Mouse (Mus musculus) forebrain, postnatal 0 days (tissue): ENCODE measurements around the gene Socs1. TPM values are rescaled to one million over a fixed set of nuclear protein-coding genes. Genes with fewer than 3 reads are reported as not detected.

Experiments
- ATAC-seq: fragments of 200-750 bp; cut with Nextera tagmentation; 2 replicates; pipeline ENCODE4 v1.8.0; 2017; ENCODE audit warnings: mild to moderate bottlenecking, moderate library complexity
- DNase-seq: peaks from one replicate; pipeline ENCODE4 v3.0.0-alpha.2; 2015
- H3K27ac ChIP-seq: fragments of 300-500 bp; sonication (generic); 2 replicates; pipeline ENCODE4 v1.5.1; 2014; ENCODE audit warnings: low read depth, mild to moderate bottlenecking, antibody characterized with exemption, low read length, moderate library complexity, mixed read lengths
- H3K27me3 ChIP-seq: fragments of 300-500 bp; sonication (generic); 2 replicates; pipeline ENCODE4 v1.6.1; 2014; ENCODE audit warnings: mild to moderate bottlenecking, low read length, mixed read lengths; ENCODE audit not compliant: insufficient read depth
- H3K36me3 ChIP-seq: fragments of 300-500 bp; sonication (generic); 2 replicates; pipeline ENCODE4 v1.6.1; 2014; ENCODE audit warnings: mild to moderate bottlenecking, moderate library complexity; ENCODE audit not compliant: insufficient read depth
- H3K4me1 ChIP-seq: fragments of 300-500 bp; sonication (generic); 2 replicates; pipeline ENCODE4 v1.6.1; 2014; ENCODE audit warnings: antibody characterized with exemption; ENCODE audit not compliant: insufficient read depth
- H3K4me2 ChIP-seq: fragments of 300-500 bp; sonication (generic); 2 replicates; pipeline ENCODE4 v1.6.1; 2014; ENCODE audit warnings: low read depth, mild to moderate bottlenecking, moderate library complexity
- H3K4me3 ChIP-seq: fragments of 300-500 bp; sonication (generic); 2 replicates; pipeline ENCODE4 v1.5.1; 2014; ENCODE audit warnings: low read depth, low read length, mixed read lengths
- H3K9ac ChIP-seq: fragments of 300-500 bp; sonication (generic); 2 replicates; pipeline ENCODE4 v1.6.1; 2014; ENCODE audit warnings: mild to moderate bottlenecking
- H3K9me3 ChIP-seq: fragments of 300-500 bp; sonication (generic); 2 replicates; pipeline ENCODE4 v1.6.1; 2016; ENCODE audit warnings: low read length
- CTCF ChIP-seq: sonication (generic); IDR thresholded peaks from 2 replicates; pipeline ENCODE4 v1.5.1; 2016; ENCODE audit warnings: antibody characterized with exemption, control low read depth, low read depth
- WGBS: fragments of 180-500 bp; shearing (Covaris S2); extraction: QIAGEN DNeasy Blood & Tissue Kit; methylation state at CpG from one replicate; pipeline ENCODE4 v1.1.7; 2014; 5-methylcytosine and 5-hydroxymethylcytosine counted together
- polyA plus RNA-seq: library from polyadenylated mRNA; unstranded; fragments of >200 nt; fragmentation: Nextera tagmentation; extraction: Ambion mirVana; gene quantifications from 2 replicates; pipeline ENCODE4 v1.2.1, GENCODE M21; 2015
- total RNA-seq: library from RNA; depleted of rRNA; stranded (reverse); fragments of >200 nt; gene quantifications from 2 replicates; pipeline ENCODE4 v1.2.3, GENCODE M21; 2014; rRNA removed

Socs1 gene
- total and polyA plus RNA-seq, 2 experiments from 2014 or later: 2.6 to 4.0 TPM

DNA sequence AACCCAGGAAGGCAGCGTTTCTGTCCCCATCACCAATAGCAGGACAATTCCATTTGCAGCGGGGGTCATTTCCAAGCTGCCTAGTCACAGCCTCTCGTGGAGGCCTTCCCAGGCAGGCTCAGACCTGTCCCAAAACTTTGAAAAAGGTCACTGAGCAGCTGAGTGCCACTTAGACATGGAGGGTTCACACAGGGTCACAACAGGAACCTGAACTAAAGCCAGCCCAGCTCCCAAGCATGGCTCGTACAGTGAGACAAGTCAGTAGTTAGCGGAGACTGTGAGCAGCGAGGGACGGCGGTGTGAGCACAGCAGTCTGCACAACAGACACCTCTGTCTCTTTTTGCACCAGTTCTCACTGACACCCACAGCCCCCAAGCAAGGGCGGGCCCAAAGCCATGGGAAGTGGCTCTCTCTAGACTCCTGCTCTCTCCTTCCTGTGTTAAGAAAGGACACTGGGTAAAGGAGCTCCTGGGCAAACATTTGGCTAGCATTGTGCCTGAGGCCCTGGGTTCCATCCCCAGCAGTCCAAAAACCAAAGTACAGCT, 45.4 kb downstream of the Socs1 start:
- DNase-seq (no peak), ATAC-seq (no peak)
- 79% methylated on average over 9 of the region's 9 CpGs for whole genome bisulfite sequencing
- H3K4me1 ChIP-seq: no peaks in the 10 kb centered on the region
- H3K9me3 ChIP-seq: no peaks in the 10 kb centered on the region
- H3K27ac ChIP-seq: no peak overlapping the region
- no peak overlapping the region for H3K9ac ChIP-seq
- H3K4me3 ChIP-seq: no peak overlapping the region
- TF ChIP-seq CTCF: no peak
- no peaks in the 10 kb centered on the region for H3K27me3 ChIP-seq
- no peaks in the 10 kb centered on the region for H3K36me3 ChIP-seq
- H3K4me2 ChIP-seq: no peak overlapping the region

DNA sequence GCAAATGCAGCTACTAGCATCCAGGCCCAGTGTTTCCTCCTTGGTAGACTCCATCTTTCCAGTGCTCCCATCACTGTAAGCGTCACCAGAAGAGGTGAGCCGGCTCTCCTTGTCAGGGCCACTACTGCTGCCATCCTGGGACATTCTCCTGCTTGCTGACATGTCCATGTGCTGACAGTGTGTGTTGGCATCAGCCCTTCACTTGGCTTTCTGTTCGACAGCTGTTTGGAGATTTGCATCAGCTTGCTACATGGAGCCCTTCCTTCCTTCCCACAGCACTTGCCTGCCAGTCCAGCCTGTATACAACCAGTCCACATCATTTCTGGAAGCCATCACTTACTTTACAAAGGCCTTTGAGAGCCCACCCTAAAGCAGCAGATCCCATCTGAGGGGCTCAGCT, 46.5 kb downstream of the Socs1 start:
- ATAC-seq: no peak
- 87% methylated on average over 3 of the region's 3 CpGs for WGBS
- H3K4me1 ChIP-seq: no peaks in the 10 kb centered on the region

DNA sequence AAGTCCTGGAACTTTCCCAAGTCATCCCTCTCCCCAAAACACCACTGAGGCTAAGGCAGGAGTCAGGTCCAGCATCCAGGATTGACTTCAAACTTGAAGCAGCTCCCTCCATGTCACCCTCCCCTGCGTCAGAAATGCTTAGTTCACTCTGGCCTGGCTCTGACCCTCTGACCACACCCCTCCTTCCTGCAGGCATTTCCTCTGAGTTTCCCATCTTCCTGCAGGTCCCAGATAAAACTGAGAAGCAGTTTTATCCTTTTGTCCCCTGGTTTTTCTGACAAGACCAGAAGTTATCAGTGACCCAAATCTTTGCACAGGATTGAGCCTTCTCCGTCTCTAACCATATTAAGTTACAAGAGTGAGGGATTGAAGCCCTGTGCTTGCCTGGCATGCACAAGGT, 47.8 kb downstream of the Socs1 start:
- ATAC-seq (no peak), DNase-seq (no peak)
- WGBS: 77% methylated on average over 2 of the region's 2 CpGs
- H3K4me3 ChIP-seq: no peak overlapping the region
- no peaks in the 10 kb centered on the region for H3K27me3 ChIP-seq
- no peak overlapping the region for H3K9ac ChIP-seq
- TF ChIP-seq CTCF: no peak
- H3K27ac ChIP-seq: no peak overlapping the region
- H3K4me2 ChIP-seq: no peak overlapping the region
- no peaks in the 10 kb centered on the region for H3K9me3 ChIP-seq
- H3K36me3 ChIP-seq: no peaks in the 10 kb centered on the region
- H3K4me1 ChIP-seq: no peaks in the 10 kb centered on the region

More for the DNA sequence above, 46.5 kb downstream of the Socs1 start:
- no peak for TF ChIP-seq CTCF
- Histone ChIP-seq H3K9ac (no peak overlapping the region), H3K36me3 (no peaks in the 10 kb centered on the region), H3K9me3 (no peaks in the 10 kb centered on the region), H3K27ac (no peak overlapping the region), H3K27me3 (no peaks in the 10 kb centered on the region), H3K4me2 (no peak overlapping the region), H3K4me3 (no peak overlapping the region)
- no peak for DNase-seq

DNA sequence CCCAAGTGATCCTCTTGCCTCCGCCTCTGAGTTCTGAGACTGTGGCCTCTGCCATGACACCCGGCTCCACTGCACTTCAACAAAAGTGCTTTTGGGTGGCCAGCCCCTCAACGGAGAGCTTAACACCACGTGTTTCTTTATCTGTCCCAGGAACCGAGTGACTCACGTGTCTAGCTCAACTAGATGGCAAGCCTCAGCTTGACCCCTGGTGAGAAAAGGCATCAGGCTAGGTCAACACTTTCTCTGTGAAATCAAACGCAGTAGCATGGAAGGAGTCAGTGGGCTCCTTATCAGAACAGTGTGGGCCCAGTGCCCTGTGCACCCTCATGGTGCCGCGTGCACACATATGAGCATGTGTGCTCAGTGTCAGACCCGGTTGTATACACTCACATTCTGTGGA, 49.0 kb downstream of the Socs1 start:
- Histone ChIP-seq H3K9ac (no peak overlapping the region), H3K9me3 (no peaks in the 10 kb centered on the region), H3K4me3 (no peak overlapping the region), H3K4me1 (no peaks in the 10 kb centered on the region), H3K27me3 (no peaks in the 10 kb centered on the region), H3K27ac (no peak overlapping the region), H3K36me3 (no peaks in the 10 kb centered on the region), H3K4me2 (no peak overlapping the region)
- whole genome bisulfite sequencing: 72% methylated on average over 10 of the region's 10 CpGs
- ATAC-seq: no peak
- no peak for DNase-seq
- no peak for TF ChIP-seq CTCF

GRCm38 (mm10) chr16:10735781-10736180, 49.6 kb downstream of the Socs1 start:
- Histone ChIP-seq H3K27me3 (no peaks in the 10 kb centered on the region), H3K9me3 (no peaks in the 10 kb centered on the region), H3K4me1 (no peaks in the 10 kb centered on the region), H3K4me2 (no peak overlapping the region), H3K4me3 (no peak overlapping the region), H3K36me3 (no peaks in the 10 kb centered on the region), H3K9ac (no peak overlapping the region), H3K27ac (no peak overlapping the region)
- ATAC-seq (no peak), DNase-seq (no peak)
- TF ChIP-seq CTCF: no peak
- WGBS: 81% methylated on average over 2 of the region's 2 CpGs

DNA sequence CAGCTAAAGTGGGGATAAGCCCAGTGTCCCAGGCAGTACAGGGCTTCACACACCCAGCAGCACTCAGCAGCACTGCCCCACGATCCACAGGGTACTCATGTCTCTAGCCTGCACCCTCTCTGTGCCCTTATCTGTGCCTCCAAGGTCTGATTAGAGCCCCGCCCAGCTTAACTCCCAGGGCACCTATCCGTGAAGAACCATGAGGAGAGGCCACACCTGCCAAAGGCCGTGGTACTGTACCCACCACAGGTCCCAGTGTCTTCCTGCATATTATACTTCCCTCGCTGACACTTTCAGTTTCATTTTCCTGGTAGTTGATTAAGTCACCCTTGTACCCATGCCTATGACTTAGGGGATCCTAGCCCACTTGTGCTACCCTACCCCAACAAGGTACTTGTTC, 52.9 kb downstream of the Socs1 start:
- Histone ChIP-seq H3K36me3 (no peaks in the 10 kb centered on the region), H3K4me1 (no peaks in the 10 kb centered on the region), H3K27ac (no peak overlapping the region), H3K9ac (no peak overlapping the region), H3K9me3 (no peaks in the 10 kb centered on the region), H3K4me3 (no peak overlapping the region), H3K4me2 (no peak overlapping the region), H3K27me3 (no peaks in the 10 kb centered on the region)
- 91% methylated on average over 5 of the region's 5 CpGs for WGBS
- DNase-seq (no peak), ATAC-seq (no peak)
- TF ChIP-seq CTCF: no peak

Other genes starting within 250 kb of the Socs1 start
- 23.9 and 24.6 TPM in 2 replicates for gene Dexi, start 242.5 kb downstream of the Socs1 start, total RNA-seq
- gene Dexi, start 242.5 kb downstream of the Socs1 start, polyA plus RNA-seq: 16.1 and 16.2 TPM in 2 replicates
- 43.5 and 52.3 TPM in 2 replicates for gene Clec16a, start 240.2 kb downstream of the Socs1 start, total RNA-seq
- 47.6 and 65.8 TPM in 2 replicates for gene Clec16a, start 240.2 kb downstream of the Socs1 start, polyA plus RNA-seq
- not detected in 2 replicates for gene Tnp2, start 3.1 kb upstream of the Socs1 start, total RNA-seq
- not detected in 2 replicates for gene Tnp2, start 3.1 kb upstream of the Socs1 start, polyA plus RNA-seq
- gene Prm3, start 5.4 kb upstream of the Socs1 start, total RNA-seq: not detected in 2 replicates
- gene Prm3, start 5.4 kb upstream of the Socs1 start, polyA plus RNA-seq: not detected in 2 replicates
- gene Prm2, start 10.6 kb upstream of the Socs1 start, total RNA-seq: not detected in 2 replicates
- not detected in 2 replicates for gene Prm2, start 10.6 kb upstream of the Socs1 start, polyA plus RNA-seq
- not detected in 2 replicates for gene Prm1, start 20.3 kb upstream of the Socs1 start, total RNA-seq
- gene Prm1, start 20.3 kb upstream of the Socs1 start, polyA plus RNA-seq: not detected in 2 replicates
- gene Gm11172, start 27.4 kb upstream of the Socs1 start, total RNA-seq: not detected in 2 replicates
- not detected in 2 replicates for gene Gm11172, start 27.4 kb upstream of the Socs1 start, polyA plus RNA-seq
- gene Rmi2, start 49.5 kb upstream of the Socs1 start, total RNA-seq: 0.69 and 0.76 TPM in 2 replicates
- 0.30 and 0.35 TPM in 2 replicates for gene Rmi2, start 49.5 kb upstream of the Socs1 start, polyA plus RNA-seq